Mouse (Mus musculus): Measurements from ENCODE around the gene H2-Oa. TPM values are rescaled to one million over a fixed set of nuclear protein-coding genes. Genes with fewer than 3 reads are reported as not detected.
A peak's percentile ranks its signal among the peaks of the same experiment; 100 is the strongest.

H2-Oa gene
- polyA plus RNA-seq, 1 experiment from 2014 or later, result 0.51 TPM

DNA sequence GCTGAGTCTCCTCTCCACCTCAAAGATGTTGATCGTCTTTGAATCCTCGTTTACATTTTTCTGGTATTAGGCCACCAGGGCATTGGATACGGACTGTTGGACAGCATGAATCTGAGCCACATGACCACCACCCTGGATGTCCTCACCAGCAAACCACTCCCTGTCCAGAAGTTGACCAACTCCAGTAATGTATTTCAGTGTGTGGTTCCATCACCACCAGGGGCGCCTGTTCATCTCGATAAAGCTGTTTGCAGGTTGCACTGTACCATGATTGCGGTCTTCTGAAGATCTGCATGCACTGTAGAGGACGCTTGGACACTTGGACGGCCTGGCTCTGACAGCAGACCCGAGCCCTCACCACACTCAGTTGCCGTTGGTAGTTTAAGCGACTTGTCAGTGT, 41.1 kb downstream of the H2-Oa start:
- Histone ChIP-seq H3K4me2 (replicated peaks; ENCODE audit: low read depth, low read length) (no peak overlapping the region), H3K27me3 (ENCODE audit: control insufficient read depth, insufficient read depth, low read length) (no peaks in the 10 kb centered on the region), H3K4me1 (ENCODE audit: control insufficient read depth, insufficient read depth, low read length) (peaks cover 7% of the 10 kb centered on the region; the same call in 1 of the 2 replicates), H3K9ac (ENCODE audit: low read depth, low read length) (no peak overlapping the region), H3K4me3 (ENCODE audit: low read length) (no peak overlapping the region), H3K9me3 (ENCODE audit: control insufficient read depth, low read length) (no peaks in the 10 kb centered on the region), H3K36me3 (ENCODE audit: control insufficient read depth, insufficient read depth, low read length) (no peaks in the 10 kb centered on the region), H3K27ac (ENCODE audit: low read depth, low read length) (no peak overlapping the region)
- no peak for ATAC-seq (ENCODE audit: low FRiP score, low TSS enrichment)
- 82% methylated on average over 11 of the region's 11 CpGs for WGBS

- ATAC-seq (ENCODE audit: low FRiP score, low TSS enrichment), result no peak
- no peak overlapping the region for H3K9ac ChIP-seq (ENCODE audit: low read depth, low read length)
- H3K27me3 ChIP-seq (ENCODE audit: control insufficient read depth, insufficient read depth, low read length), result peaks cover 6% of the 10 kb centered on the region; the same call in 1 of the 2 replicates
- H3K36me3 ChIP-seq (ENCODE audit: control insufficient read depth, insufficient read depth, low read length), result no peaks in the 10 kb centered on the region
- no peak overlapping the region for H3K27ac ChIP-seq (ENCODE audit: low read depth, low read length)
- H3K4me2 ChIP-seq (replicated peaks; ENCODE audit: low read depth, low read length), result no peak overlapping the region
- WGBS, result 86% methylated on average over 3 of the region's 3 CpGs
- no peaks in the 10 kb centered on the region for H3K9me3 ChIP-seq (ENCODE audit: control insufficient read depth, low read length)
- no peak overlapping the region for H3K4me3 ChIP-seq (ENCODE audit: low read length)
- H3K4me1 ChIP-seq (ENCODE audit: control insufficient read depth, insufficient read depth, low read length), result peaks cover 6% of the 10 kb centered on the region; the same call in 1 of the 2 replicates
Observed at GRCm38 (mm10) chr17:34134451-34134850, 42.3 kb downstream of the H2-Oa start.

DNA sequence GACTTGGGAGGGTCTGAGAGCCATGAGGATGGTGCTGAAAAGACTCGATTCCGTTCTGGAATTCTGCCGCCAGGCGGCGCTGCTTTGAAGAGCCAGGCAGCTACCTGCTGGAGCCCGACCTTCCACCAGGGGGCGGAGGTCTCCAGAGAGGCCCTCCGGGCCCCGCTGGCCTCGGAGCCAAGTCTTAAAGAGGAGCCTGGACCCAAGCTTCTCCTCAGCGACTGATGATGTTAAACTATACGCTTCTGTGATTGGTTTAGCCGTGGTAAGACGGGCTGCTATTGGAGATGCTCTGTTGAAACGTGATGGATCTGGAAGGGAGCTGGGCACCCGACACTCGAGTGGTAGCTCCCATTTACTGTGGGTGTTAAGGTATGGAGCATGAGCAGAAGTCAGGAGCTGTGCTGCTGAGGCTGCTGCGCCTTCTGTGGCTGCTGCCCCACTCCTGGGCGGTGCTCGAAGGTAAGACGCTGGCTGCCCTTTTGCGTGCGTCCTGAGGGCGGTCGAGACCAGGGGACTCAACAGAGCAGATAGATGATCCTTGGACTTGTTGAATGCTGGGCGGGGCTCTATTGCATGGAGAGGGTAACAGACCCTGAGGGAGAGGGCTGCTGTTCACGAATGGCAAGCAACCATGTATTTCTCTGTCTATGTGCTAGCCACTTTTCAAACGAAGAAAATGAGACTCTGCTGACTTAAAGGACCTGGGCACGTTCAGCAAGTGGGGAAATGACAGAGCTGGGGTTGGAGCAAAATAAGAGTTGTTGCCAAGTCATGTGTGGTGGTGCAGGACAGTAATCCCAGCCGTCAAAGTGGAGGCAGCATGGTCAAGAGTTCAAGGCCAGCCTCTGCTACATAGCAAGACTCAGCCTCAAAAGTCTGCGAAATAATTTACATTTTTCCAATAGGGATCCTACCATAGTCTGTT, 43.4 kb downstream of the H2-Oa start:
- ATAC-seq (ENCODE audit: low FRiP score, low TSS enrichment), result peak; percentile 97
- H3K9me3 ChIP-seq (ENCODE audit: control insufficient read depth, low read length), result no peaks in the 10 kb centered on the region
- peak overlapping the region; percentile 62 for H3K4me2 ChIP-seq (replicated peaks; ENCODE audit: low read depth, low read length)
- H3K27ac ChIP-seq (ENCODE audit: low read depth, low read length), result no peak overlapping the region
- H3K9ac ChIP-seq (ENCODE audit: low read depth, low read length), result 0 out of 2 replicates have a peak overlapping the region, but pooled peaks have one; percentile 34
- H3K4me3 ChIP-seq (ENCODE audit: low read length), result peak overlapping the region; percentile 35
- no peaks in the 10 kb centered on the region for H3K36me3 ChIP-seq (ENCODE audit: control insufficient read depth, insufficient read depth, low read length)
- H3K4me1 ChIP-seq (ENCODE audit: control insufficient read depth, insufficient read depth, low read length), result 0 out of 2 replicates have a peak, but pooled peaks cover 12% of the 10 kb centered on the region
- peaks cover 6% of the 10 kb centered on the region; the same call in 1 of the 2 replicates for H3K27me3 ChIP-seq (ENCODE audit: control insufficient read depth, insufficient read depth, low read length)
- 7% methylated on average over 31 of the region's 31 CpGs for WGBS

GRCm38 (mm10) chr17:34137601-34138000, 45.5 kb downstream of the H2-Oa start:
- H3K9me3 ChIP-seq (ENCODE audit: control insufficient read depth, low read length), result no peaks in the 10 kb centered on the region
- WGBS, result 71% methylated on average over 7 of the region's 7 CpGs
- no peak overlapping the region for H3K4me2 ChIP-seq (replicated peaks; ENCODE audit: low read depth, low read length)
- H3K9ac ChIP-seq (ENCODE audit: low read depth, low read length), result no peak overlapping the region
- no peak overlapping the region for H3K27ac ChIP-seq (ENCODE audit: low read depth, low read length)
- 0 out of 2 replicates have a peak, but pooled peaks cover 12% of the 10 kb centered on the region for H3K4me1 ChIP-seq (ENCODE audit: control insufficient read depth, insufficient read depth, low read length)
- no peaks in the 10 kb centered on the region for H3K36me3 ChIP-seq (ENCODE audit: control insufficient read depth, insufficient read depth, low read length)
- no peak overlapping the region for H3K4me3 ChIP-seq (ENCODE audit: low read length)
- peaks cover 9% of the 10 kb centered on the region for H3K27me3 ChIP-seq (ENCODE audit: control insufficient read depth, insufficient read depth, low read length)
- ATAC-seq (ENCODE audit: low FRiP score, low TSS enrichment), result no peak

DNA sequence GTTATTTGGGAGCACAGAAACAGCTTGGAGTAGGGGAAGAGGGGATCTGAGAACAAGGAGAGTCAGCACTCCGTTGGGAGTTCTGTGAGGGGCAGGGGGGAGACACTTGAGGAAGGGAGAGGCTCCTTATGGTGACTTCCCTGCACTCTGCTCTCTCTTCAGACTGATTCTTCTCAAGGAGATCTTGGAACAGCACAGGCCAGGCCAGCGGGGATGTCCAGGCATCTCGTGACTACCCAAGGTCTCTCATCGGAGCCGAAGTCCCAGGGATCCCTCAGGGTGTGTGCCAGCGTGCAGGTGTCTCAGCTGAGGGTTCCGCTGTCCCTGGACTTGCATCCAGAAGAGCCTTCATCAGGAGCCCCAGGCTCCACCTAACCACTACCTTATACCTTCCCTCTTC, 46.5 kb downstream of the H2-Oa start:
- peaks cover 9% of the 10 kb centered on the region for H3K27me3 ChIP-seq (ENCODE audit: control insufficient read depth, insufficient read depth, low read length)
- no peaks in the 10 kb centered on the region for H3K9me3 ChIP-seq (ENCODE audit: control insufficient read depth, low read length)
- H3K36me3 ChIP-seq (ENCODE audit: control insufficient read depth, insufficient read depth, low read length), result no peaks in the 10 kb centered on the region
- H3K4me1 ChIP-seq (ENCODE audit: control insufficient read depth, insufficient read depth, low read length), result 0 out of 2 replicates have a peak, but pooled peaks cover 12% of the 10 kb centered on the region
- H3K27ac ChIP-seq (ENCODE audit: low read depth, low read length), result no peak overlapping the region
- peak overlapping the region; percentile 39 for H3K4me2 ChIP-seq (replicated peaks; ENCODE audit: low read depth, low read length)
- 73% methylated on average over 7 of the region's 7 CpGs for WGBS
- no peak overlapping the region for H3K4me3 ChIP-seq (ENCODE audit: low read length)
- H3K9ac ChIP-seq (ENCODE audit: low read depth, low read length), result 0 out of 2 replicates have a peak overlapping the region, but pooled peaks have one; percentile 38
- no peak for ATAC-seq (ENCODE audit: low FRiP score, low TSS enrichment)

DNA sequence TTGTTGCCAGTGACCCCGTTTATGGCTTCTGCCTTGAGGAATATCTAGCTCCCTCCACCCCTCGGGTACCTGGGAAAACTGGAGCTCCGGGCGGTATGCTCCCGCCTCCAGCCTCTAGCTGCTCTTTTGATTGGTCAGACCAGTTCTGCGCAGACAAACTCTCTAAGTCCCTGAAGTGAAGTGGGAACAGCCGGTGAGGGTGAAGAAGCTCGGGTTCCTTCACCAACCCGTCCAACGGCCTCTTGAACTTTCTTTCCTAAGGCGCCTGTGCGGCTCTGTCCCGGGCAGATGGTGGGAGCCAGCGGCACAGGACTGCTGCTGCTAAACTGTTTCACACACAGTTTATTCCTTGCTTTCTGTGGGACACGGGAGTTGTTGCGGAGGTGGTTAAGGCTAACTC, 47.3 kb downstream of the H2-Oa start:
- Histone ChIP-seq H3K4me1 (ENCODE audit: control insufficient read depth, insufficient read depth, low read length) (0 out of 2 replicates have a peak, but pooled peaks cover 12% of the 10 kb centered on the region), H3K36me3 (ENCODE audit: control insufficient read depth, insufficient read depth, low read length) (no peaks in the 10 kb centered on the region), H3K27ac (ENCODE audit: low read depth, low read length) (no peak overlapping the region), H3K9me3 (ENCODE audit: control insufficient read depth, low read length) (no peaks in the 10 kb centered on the region), H3K27me3 (ENCODE audit: control insufficient read depth, insufficient read depth, low read length) (peaks cover 9% of the 10 kb centered on the region), H3K9ac (ENCODE audit: low read depth, low read length) (peak overlapping the region; percentile 38; the same call in 1 of the 2 replicates), H3K4me3 (ENCODE audit: low read length) (peak overlapping the region; percentile 17), H3K4me2 (replicated peaks; ENCODE audit: low read depth, low read length) (peak overlapping the region; percentile 39)
- no peak for ATAC-seq (ENCODE audit: low FRiP score, low TSS enrichment)
- 2% methylated on average over 16 of the region's 16 CpGs for WGBS

DNA sequence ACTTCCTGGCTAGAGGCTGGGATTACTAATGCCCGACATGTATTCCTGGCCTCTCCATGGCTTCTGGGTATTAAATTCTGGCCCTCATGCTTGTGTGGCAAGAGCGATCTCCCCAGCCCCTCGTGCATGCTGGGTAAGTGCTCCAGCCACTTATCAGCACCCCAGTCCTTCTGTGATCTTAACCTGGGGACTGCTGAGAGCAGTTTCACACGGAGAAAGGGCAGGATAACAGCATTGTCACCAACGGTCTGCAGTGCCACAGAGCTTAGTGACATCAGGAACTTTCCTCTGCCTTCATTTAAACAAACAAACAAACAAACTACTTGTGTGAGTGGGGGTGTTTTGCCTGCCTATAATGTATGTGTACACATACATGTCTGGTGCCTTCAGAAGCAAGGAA, 48.1 kb downstream of the H2-Oa start:
- H3K27me3 ChIP-seq (ENCODE audit: control insufficient read depth, insufficient read depth, low read length), result peaks cover 9% of the 10 kb centered on the region

DNA sequence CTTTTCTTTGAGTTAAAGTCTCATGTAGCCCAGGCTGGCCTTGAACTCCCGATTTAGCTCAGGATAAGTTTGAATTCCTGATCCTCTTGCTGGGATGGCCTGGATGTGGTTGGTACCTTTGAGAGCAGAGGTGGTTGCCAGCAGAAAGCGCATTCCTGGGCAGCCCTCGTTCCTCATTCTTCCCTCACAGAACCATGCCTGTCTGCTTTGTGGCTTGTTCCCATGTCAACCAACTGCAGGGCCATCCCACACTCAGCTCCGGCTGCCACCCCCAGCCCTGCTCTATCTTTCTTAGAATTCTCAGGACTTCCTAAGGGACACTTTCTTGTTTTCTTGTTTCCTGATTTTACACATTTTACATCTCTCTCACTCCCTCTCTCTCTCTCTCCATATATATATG, 49.3 kb downstream of the H2-Oa start:
- Histone ChIP-seq H3K4me3 (ENCODE audit: low read length) (no peak overlapping the region), H3K36me3 (ENCODE audit: control insufficient read depth, insufficient read depth, low read length) (no peaks in the 10 kb centered on the region), H3K4me2 (replicated peaks; ENCODE audit: low read depth, low read length) (no peak overlapping the region), H3K27ac (ENCODE audit: low read depth, low read length) (no peak overlapping the region), H3K9me3 (ENCODE audit: control insufficient read depth, low read length) (no peaks in the 10 kb centered on the region), H3K9ac (ENCODE audit: low read depth, low read length) (no peak overlapping the region), H3K27me3 (ENCODE audit: control insufficient read depth, insufficient read depth, low read length) (peaks cover 9% of the 10 kb centered on the region), H3K4me1 (ENCODE audit: control insufficient read depth, insufficient read depth, low read length) (0 out of 2 replicates have a peak, but pooled peaks cover 5% of the 10 kb centered on the region)
- ATAC-seq (ENCODE audit: low FRiP score, low TSS enrichment), result no peak
- WGBS, result 58% methylated on average over 4 of the region's 4 CpGs

More for the DNA sequence above, 48.1 kb downstream of the H2-Oa start:
- Histone ChIP-seq H3K9ac (ENCODE audit: low read depth, low read length) (no peak overlapping the region), H3K4me3 (ENCODE audit: low read length) (no peak overlapping the region), H3K4me2 (replicated peaks; ENCODE audit: low read depth, low read length) (peak overlapping the region; percentile 39; the same call in 1 of the 2 replicates), H3K4me1 (ENCODE audit: control insufficient read depth, insufficient read depth, low read length) (0 out of 2 replicates have a peak, but pooled peaks cover 12% of the 10 kb centered on the region), H3K9me3 (ENCODE audit: control insufficient read depth, low read length) (no peaks in the 10 kb centered on the region), H3K36me3 (ENCODE audit: control insufficient read depth, insufficient read depth, low read length) (no peaks in the 10 kb centered on the region), H3K27ac (ENCODE audit: low read depth, low read length) (no peak overlapping the region)
- no peak for ATAC-seq (ENCODE audit: low FRiP score, low TSS enrichment)
- WGBS, result 15% methylated on average over 5 of the region's 5 CpGs

All from kidney, embryonic 14.5 days (tissue).